9 mouse cellular contexts compared by ENCODE assay signal in the genomic region with DNA sequence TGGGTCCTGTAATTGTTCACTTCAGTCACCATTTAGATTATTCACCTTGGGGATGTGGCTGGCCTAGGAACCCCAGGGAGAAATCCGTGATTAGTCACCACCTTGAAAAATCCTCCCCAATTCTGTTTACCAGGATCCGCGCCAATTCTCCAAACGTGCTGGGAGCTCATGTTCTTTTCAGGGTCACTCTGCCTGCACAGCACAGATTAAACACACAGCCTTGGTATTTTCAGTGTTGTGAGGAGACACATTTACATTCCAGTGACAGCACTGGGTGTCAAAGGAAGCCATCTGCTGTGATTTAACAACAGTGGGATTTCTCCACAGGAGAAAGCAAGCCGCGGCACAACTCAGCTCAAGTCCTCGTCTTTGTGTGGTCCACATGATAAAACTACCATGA.
DNase-seq lines count a peak whose midpoint lies in the region; ATAC-seq lines count a peak whose summit lies in the region.
"Had no signal": no experiment of that assay in that cellular context is flagged by ENCODE, and none has a peak within 500 bp of the region (broad histone marks: within the 10 kb centered on the region; RNA-seq: fewer than 3 reads in every experiment).

No protein-coding gene starts in this region.

- H3K4me2 ChIP-seq in heart, embryonic 15.5 days: 0 out of 2 replicates have a peak overlapping the region, but pooled peaks have one; percentile 18
- no peak overlapping the region for H3K4me2 ChIP-seq in heart, embryonic 11.5 days
- peak overlapping the region; percentile 18; the same call in 1 of the 2 replicates for H3K4me2 ChIP-seq in hindbrain, embryonic 13.5 days
- no peak overlapping the region for H3K4me2 ChIP-seq in midbrain, embryonic 11.5 days

- no peaks in the 10 kb centered on the region for H3K36me3 ChIP-seq in heart, embryonic 15.5 days
- no peaks in the 10 kb centered on the region for H3K36me3 ChIP-seq in heart, embryonic 11.5 days (ENCODE audit: control insufficient read depth, insufficient read depth, low read length)
- no peaks in the 10 kb centered on the region for H3K36me3 ChIP-seq in hindbrain, embryonic 13.5 days
- no peaks in the 10 kb centered on the region for H3K36me3 ChIP-seq in midbrain, embryonic 11.5 days (ENCODE audit: control insufficient read depth, insufficient read depth, low read length)

- DNase-seq in adrenal gland, adult 2 months: peak; percentile 81
- DNase-seq in midbrain, embryonic 11.5 days (ENCODE audit: low spot score, missing footprints): no peak
- DNase-seq in testis, postnatal 14 days (ENCODE audit: low spot score): peak; percentile 80
- no peak for DNase-seq in thymus, postnatal 25 days
- no peak for DNase-seq in gastrocnemius, postnatal 4 days (ENCODE audit: low spot score in 2 of 2)

- H3K27ac ChIP-seq in heart, embryonic 15.5 days: 0 out of 2 replicates have a peak overlapping the region, but pooled peaks have one; percentile 9
- no peak overlapping the region for H3K27ac ChIP-seq in heart, embryonic 11.5 days (ENCODE audit: low read depth, low read length)
- H3K27ac ChIP-seq in hindbrain, embryonic 13.5 days: peak overlapping the region; percentile 45
- H3K27ac ChIP-seq in midbrain, embryonic 11.5 days (ENCODE audit: low read depth, low read length): 0 out of 2 replicates have a peak overlapping the region, but pooled peaks have one; percentile 20

- no peak overlapping the region for H3K4me3 ChIP-seq in heart, embryonic 15.5 days
- H3K4me3 ChIP-seq in heart, embryonic 11.5 days (ENCODE audit: low read depth, low read length): no peak overlapping the region
- no peak overlapping the region for H3K4me3 ChIP-seq in hindbrain, embryonic 13.5 days
- no peak overlapping the region for H3K4me3 ChIP-seq in midbrain, embryonic 11.5 days (ENCODE audit: low read depth, low read length)

- ATAC-seq in heart, embryonic 15.5 days (replicated peaks; ENCODE audit: insufficient number of reproducible peaks, insufficient read depth, low FRiP score, low read depth): no peak
- no peak for ATAC-seq in heart, embryonic 11.5 days (replicated peaks; ENCODE audit: insufficient number of reproducible peaks, low FRiP score, low TSS enrichment)
- no peak; the same call in 1 of the 2 replicates for ATAC-seq in hindbrain, embryonic 13.5 days (ENCODE audit: low FRiP score)
- peak; percentile 80 for ATAC-seq in midbrain, embryonic 11.5 days (ENCODE audit: low FRiP score)

- no peaks in the 10 kb centered on the region for H3K27me3 ChIP-seq in heart, embryonic 15.5 days
- no peaks in the 10 kb centered on the region for H3K27me3 ChIP-seq in heart, embryonic 11.5 days (ENCODE audit: control insufficient read depth, insufficient read depth, low read length)
- H3K27me3 ChIP-seq in hindbrain, embryonic 13.5 days: no peaks in the 10 kb centered on the region
- H3K27me3 ChIP-seq in midbrain, embryonic 11.5 days (ENCODE audit: control insufficient read depth, insufficient read depth, low read length): no peaks in the 10 kb centered on the region
- H3K27me3 ChIP-seq: CH12.LX had no signal

- no peak overlapping the region for H3K9ac ChIP-seq in heart, embryonic 15.5 days
- no peak overlapping the region for H3K9ac ChIP-seq in heart, embryonic 11.5 days (ENCODE audit: low read depth, low read length)
- no peak overlapping the region for H3K9ac ChIP-seq in hindbrain, embryonic 13.5 days
- no peak overlapping the region for H3K9ac ChIP-seq in midbrain, embryonic 11.5 days (ENCODE audit: low read length)

- no peaks in the 10 kb centered on the region for H3K9me3 ChIP-seq in heart, embryonic 15.5 days (replicated peaks)
- no peaks in the 10 kb centered on the region for H3K9me3 ChIP-seq in heart, embryonic 11.5 days (replicated peaks; ENCODE audit: control insufficient read depth, low read length)
- no peaks in the 10 kb centered on the region for H3K9me3 ChIP-seq in hindbrain, embryonic 13.5 days
- H3K9me3 ChIP-seq in midbrain, embryonic 11.5 days (ENCODE audit: control insufficient read depth, low read length): no peaks in the 10 kb centered on the region

- 26% methylated on average over 7 of the region's 7 CpGs for WGBS in heart, embryonic 15.5 days
- 35% methylated on average over 7 of the region's 7 CpGs for WGBS in heart, embryonic 11.5 days (ENCODE audit: insufficient replicate concordance)
- 14% methylated on average over 7 of the region's 7 CpGs for WGBS in hindbrain, embryonic 13.5 days
- 8% methylated on average over 7 of the region's 7 CpGs for WGBS in midbrain, embryonic 11.5 days

- peaks cover 5% of the 10 kb centered on the region for H3K4me1 ChIP-seq in heart, embryonic 15.5 days (replicated peaks)
- peaks cover 4% of the 10 kb centered on the region; the same call in 1 of the 2 replicates for H3K4me1 ChIP-seq in heart, embryonic 11.5 days (ENCODE audit: control insufficient read depth, insufficient read depth, low read length)
- peaks cover 17% of the 10 kb centered on the region for H3K4me1 ChIP-seq in hindbrain, embryonic 13.5 days (replicated peaks)
- no peaks in the 10 kb centered on the region; the same call in 1 of the 2 replicates for H3K4me1 ChIP-seq in midbrain, embryonic 11.5 days (ENCODE audit: control insufficient read depth, insufficient read depth, low read length)

Comparison
In these comparisons a context has a peak if more than half of its experiments do, and no peak if none do; other contexts are left out.
1. H3K4me2 ChIP-seq: peak in heart, embryonic 15.5 days (single experiment) and hindbrain, embryonic 13.5 days (single experiment); none in heart, embryonic 11.5 days (single experiment) and midbrain, embryonic 11.5 days (single experiment).
2. DNase-seq: peak in adrenal gland, adult 2 months (single experiment) and testis, postnatal 14 days (single experiment); none in midbrain, embryonic 11.5 days (single experiment), thymus, postnatal 25 days (single experiment) and gastrocnemius, postnatal 4 days (0 of 2).